Mouse (Mus musculus) layer of hippocampus, adult 8-10 months (tissue): ENCODE results near the gene Fanca. TPM values are rescaled to one million over a fixed set of nuclear protein-coding genes. Genes with fewer than 3 reads are reported as not detected.
"Not testable (repeated sequence)": the region's sequence is repeated elsewhere in the genome, so short reads cannot be mapped to it uniquely, and the experiment has no call there.

Source experiments
- DNase-seq, 2 experiments: peaks; one replicate each; pipeline ENCODE4 v3.0.0; 2022; ENCODE audit warnings: low spot score in 2 of 2
- total RNA-seq, 4 experiments: library from RNA; stranded (reverse); gene quantifications; 2 replicates each; pipeline ENCODE4 v1.2.4; 2022

Fanca gene
- total RNA-seq, 4 experiments from 2014 or later: 0.96 to 3.2 (median 3.0) TPM

DNA sequence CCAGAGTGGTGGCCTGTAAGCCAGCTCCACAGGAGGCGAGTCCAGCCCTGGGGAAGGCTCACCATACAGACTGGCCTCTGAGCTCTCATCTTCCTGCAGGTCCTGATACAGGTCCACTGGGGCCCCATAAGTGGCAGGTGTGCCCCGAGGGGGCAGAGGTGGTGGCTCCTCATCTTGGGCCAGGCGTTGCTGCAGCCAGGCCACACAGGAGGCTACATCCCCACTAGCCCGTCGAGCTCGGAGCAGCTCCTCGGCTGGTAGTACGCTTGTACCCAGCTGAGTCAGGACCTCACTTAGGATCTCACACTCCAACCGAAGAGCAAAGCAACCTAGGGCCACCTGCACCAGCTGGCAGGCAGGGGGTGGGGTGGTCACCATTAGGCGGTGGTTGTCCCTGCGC lies 84.6 kb downstream of the Fanca start:
- DNase-seq: peak in 1 of 2 experiments; percentile 27

DNA sequence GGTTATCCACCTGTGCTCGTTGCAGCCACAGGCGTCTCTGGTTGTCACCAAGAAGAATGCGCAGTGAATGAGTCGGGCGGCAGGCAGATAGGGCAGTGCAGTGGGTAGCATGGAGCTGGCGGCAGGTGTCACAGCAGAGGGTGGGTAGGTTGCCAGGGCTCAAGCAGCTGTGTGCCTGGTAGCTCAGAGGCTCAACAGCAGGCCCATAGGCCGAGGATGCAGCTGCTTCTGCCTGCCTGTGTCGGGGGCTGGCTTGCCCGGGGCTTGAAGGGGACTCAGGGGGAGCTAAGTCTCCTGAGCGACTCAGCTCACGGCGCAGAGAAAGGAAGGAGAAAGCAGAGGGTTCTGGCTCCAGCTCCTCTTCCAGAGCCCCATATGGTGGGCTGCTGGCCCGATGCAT lies 85.1 kb downstream of the Fanca start:
- DNase-seq: peak in 1 of 2 experiments; percentile 34

DNA sequence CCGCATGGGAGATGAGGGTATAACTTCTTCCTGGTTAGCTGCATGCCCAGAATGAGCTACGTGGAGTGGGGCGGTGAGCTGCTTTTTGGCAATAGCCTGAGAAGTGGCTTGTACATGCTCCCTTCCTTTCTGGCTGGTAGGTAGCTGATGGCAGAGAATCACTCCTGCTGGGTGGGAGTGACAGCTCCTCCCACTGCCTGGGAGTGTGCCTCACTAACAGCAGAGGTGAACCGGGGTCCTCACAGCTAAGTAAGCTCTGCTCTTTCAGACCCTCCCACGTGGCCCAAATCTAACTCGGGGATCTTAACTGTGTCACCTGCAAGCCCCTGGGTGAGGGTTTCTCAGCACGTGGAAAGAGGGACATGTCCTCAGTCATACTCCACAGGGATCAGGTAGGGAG lies 85.8 kb downstream of the Fanca start:
- DNase-seq: no peak

DNA sequence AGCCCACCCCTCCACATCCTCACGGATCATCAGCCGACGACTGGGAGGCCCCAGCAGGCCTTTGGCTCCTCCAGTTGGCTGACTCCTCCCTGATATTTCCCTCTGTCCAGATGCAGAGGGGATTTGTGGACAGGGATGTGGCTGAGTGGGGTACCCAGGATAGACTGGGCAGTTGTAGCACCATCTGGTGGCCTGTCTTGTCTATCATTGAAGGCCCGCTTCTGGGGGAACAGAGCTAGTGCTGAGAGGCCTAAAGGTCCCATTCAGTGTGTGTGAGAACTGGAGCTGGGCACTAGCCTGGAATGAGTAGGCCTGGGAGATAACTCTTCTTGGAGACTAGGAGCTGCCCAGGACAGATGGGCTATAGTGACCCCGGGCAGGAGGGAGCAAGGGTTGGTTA lies 86.6 kb downstream of the Fanca start:
- DNase-seq: peak in 1 of 2 experiments; percentile 39

DNA sequence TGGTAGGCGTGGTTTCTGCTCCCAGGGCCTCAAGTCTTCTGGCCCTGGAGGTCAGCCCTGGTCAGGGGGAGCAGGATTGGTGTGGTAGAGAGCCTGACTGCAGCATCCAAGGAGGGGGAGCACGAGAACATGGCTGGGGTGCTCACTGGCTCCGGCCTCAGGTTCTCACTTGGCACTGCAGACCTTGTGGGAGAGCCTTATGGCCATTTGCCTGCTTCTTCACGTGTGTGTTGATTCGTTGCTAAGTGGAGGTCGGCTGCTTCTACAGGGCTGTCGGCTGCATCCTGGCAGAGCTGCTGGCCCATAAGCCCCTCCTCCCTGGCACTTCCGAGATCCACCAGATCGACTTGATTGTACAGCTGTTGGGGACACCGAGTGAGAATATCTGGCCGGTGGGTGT lies 88.0 kb downstream of the Fanca start:
- DNase-seq: not testable (repeated sequence)

GRCm38 (mm10) chr8:123228416-123228815 lies 90.0 kb downstream of the Fanca start:
- no peak for DNase-seq

- DNase-seq: peak; percentile 88 to 93
These were observed 93.8 kb downstream of the Fanca start, which contains the start of gene Cdk10 for GRCm38 (mm10) chr8:123224278-123225266. TSS of gene Cdk10 (plus strand) at chr8:123224842.

GRCm38 (mm10) chr8:123220917-123221316 lies 97.5 kb downstream of the Fanca start:
- DNase-seq: no peak

Other genes starting within 250 kb of the Fanca start
- gene Rpl13, start 216.2 kb downstream of the Fanca start, total RNA-seq: 100 to 1,000 TPM; 359 to 512 (median 443) TPM
- 100 to 1,000 TPM; 277 to 341 (median 303) TPM for gene Cpne7, start 201.2 kb downstream of the Fanca start, total RNA-seq
- gene Sult5a1, start 160.3 kb downstream of the Fanca start, total RNA-seq: 1 to 10 TPM; 1.7 to 3.1 (median 1.9) TPM
- gene Dpep1, start 132.3 kb downstream of the Fanca start, total RNA-seq: under 1 TPM in 1 of 4 experiments, not detected in 3; 0.45 TPM
- gene Chmp1a, start 105.8 kb downstream of the Fanca start, total RNA-seq: 100 to 1,000 TPM in 3 of 4 experiments, 10 to 100 TPM in 1; 95.9 to 131 (median 123) TPM
- gene Spata33, start 105.7 kb downstream of the Fanca start, total RNA-seq: 1 to 10 TPM; 5.5 to 9.7 (median 6.6) TPM
- 100 to 1,000 TPM in 1 of 4 experiments, 10 to 100 TPM in 3; 84.5 to 112 (median 94.1) TPM for gene Cdk10, start 93.7 kb downstream of the Fanca start, total RNA-seq
- gene Spata2l, start 82.3 kb downstream of the Fanca start, total RNA-seq: 10 to 100 TPM; 55.1 to 69.3 (median 61.5) TPM
- gene Zfp276, start 64.4 kb downstream of the Fanca start, total RNA-seq: 10 to 100 TPM; 21.0 to 27.4 (median 24.2) TPM
- gene Vps9d1, start 64.2 kb downstream of the Fanca start, total RNA-seq: 10 to 100 TPM; 52.1 to 63.9 (median 58.9) TPM
- gene Spire2, start 14.1 kb upstream of the Fanca start, total RNA-seq: 10 to 100 TPM; 15.8 to 16.3 (median 16.0) TPM
- gene Tcf25, start 55.2 kb upstream of the Fanca start, total RNA-seq: 100 to 1,000 TPM; 466 to 571 (median 498) TPM
- under 1 TPM in 1 of 4 experiments, not detected in 3; 0.08 TPM for gene Mc1r, start 88.5 kb upstream of the Fanca start, total RNA-seq
- 100 to 1,000 TPM; 265 to 291 (median 279) TPM for gene Tubb3, start 92.8 kb upstream of the Fanca start, total RNA-seq
- gene Def8, start 105.0 kb upstream of the Fanca start, total RNA-seq: 10 to 100 TPM; 48.1 to 59.4 (median 54.5) TPM
- 10 to 100 TPM; 28.3 to 36.0 (median 32.2) TPM for gene Afg3l1, start 159.3 kb upstream of the Fanca start, total RNA-seq
- 10 to 100 TPM in 3 of 4 experiments, 1 to 10 TPM in 1; 8.4 to 14.1 (median 11.5) TPM for gene Dbndd1, start 196.9 kb upstream of the Fanca start, total RNA-seq
- gene Gas8, start 200.3 kb upstream of the Fanca start, total RNA-seq: 10 to 100 TPM; 23.2 to 33.1 (median 26.7) TPM